Mouse (Mus musculus) liver, embryonic 11.5 days (tissue): ENCODE measurements around the gene Atp6ap1. TPM values are rescaled to one million over a fixed set of nuclear protein-coding genes. Genes with fewer than 3 reads are reported as not detected.

Source experiments
- ATAC-seq: fragments of 200-750 bp; cut with Nextera tagmentation; replicated peaks from 2 replicates; pipeline ENCODE4 v1.8.0; 2017; ENCODE audit warnings: moderate number of reproducible peaks, mild to moderate bottlenecking, moderate TSS enrichment, moderate library complexity; ENCODE audit not compliant: low FRiP score
- DNase-seq: peaks from one replicate; pipeline ENCODE4 v3.0.0-alpha.2; 2017; ENCODE audit warnings: low spot score
- H3K27ac ChIP-seq: fragments of 300-500 bp; sonication (generic); 2 replicates; pipeline ENCODE4 v1.5.1; 2014; ENCODE audit warnings: mild to moderate bottlenecking, low read depth, low read length, control low read depth
- H3K27me3 ChIP-seq: fragments of 300-500 bp; sonication (generic); replicated peaks from 2 replicates; pipeline ENCODE4 v1.6.1; 2014; ENCODE audit warnings: low read length, mixed read lengths; ENCODE audit not compliant: control insufficient read depth, insufficient read depth
- H3K36me3 ChIP-seq: fragments of 300-500 bp; sonication (generic); 2 replicates; pipeline ENCODE4 v1.6.1; 2014; ENCODE audit warnings: mild to moderate bottlenecking, low read length, moderate library complexity, mixed read lengths; ENCODE audit not compliant: control insufficient read depth, insufficient read depth
- H3K4me1 ChIP-seq: fragments of 300-500 bp; sonication (generic); replicated peaks from 2 replicates; pipeline ENCODE4 v1.6.1; 2014; ENCODE audit warnings: low read length, mixed read lengths; ENCODE audit not compliant: control insufficient read depth, insufficient read depth
- H3K4me2 ChIP-seq: fragments of 300-500 bp; sonication (generic); 2 replicates; pipeline ENCODE4 v1.6.1; 2014; ENCODE audit warnings: mild to moderate bottlenecking, control low read depth, moderate library complexity
- H3K4me3 ChIP-seq: fragments of 300-500 bp; sonication (generic); 2 replicates; pipeline ENCODE4 v1.5.1; 2014; ENCODE audit warnings: low read depth, low read length, control low read depth
- H3K9ac ChIP-seq: fragments of 300-500 bp; sonication (generic); 2 replicates; pipeline ENCODE4 v1.6.1; 2014; ENCODE audit warnings: low read depth, low read length, control low read depth
- H3K9me3 ChIP-seq: fragments of 300-500 bp; sonication (generic); 2 replicates; pipeline ENCODE4 v1.6.1; 2016; ENCODE audit warnings: low read length, inconsistent platforms, mixed read lengths; ENCODE audit not compliant: control insufficient read depth
- WGBS: fragments of 180-500 bp; shearing (Covaris S2); extraction: QIAGEN DNeasy Blood & Tissue Kit; methylation state at CpG from one replicate; pipeline ENCODE4 v1.1.7; 2014; 5-methylcytosine and 5-hydroxymethylcytosine counted together
- microRNA-seq: library from miRNA; unstranded; fragments of <30 nt; microRNA quantifications from one replicate; pipeline ENCODE4, GENCODE M21; 2017; ENCODE audit warnings: borderline number of aligned reads
- polyA plus RNA-seq: library from polyadenylated mRNA; unstranded; fragments of >200 nt; fragmentation: Nextera tagmentation; extraction: Ambion mirVana; gene quantifications from 2 replicates; pipeline ENCODE4 v1.2.1, GENCODE M21; 2014

Atp6ap1 gene
- polyA plus RNA-seq, 1 experiment from 2014 or later = 90.5 TPM

GRCm38 (mm10) chrX:74330166-74330930 lies 33.5 kb downstream of the Atp6ap1 start:
- no peaks in the 10 kb centered on the region for H3K9me3 ChIP-seq
- H3K36me3 ChIP-seq = no peaks in the 10 kb centered on the region
- no peak for DNase-seq
- H3K4me2 ChIP-seq = peak overlapping the region; percentile 70
- WGBS = 49% methylated on average over 2 of the region's 2 CpGs
- no peak overlapping the region for H3K27ac ChIP-seq
- H3K4me3 ChIP-seq = no peak overlapping the region
- H3K4me1 ChIP-seq = peaks cover 3% of the 10 kb centered on the region
- no peak overlapping the region for H3K9ac ChIP-seq
- H3K27me3 ChIP-seq = no peaks in the 10 kb centered on the region
- ATAC-seq = no peak

- Histone ChIP-seq H3K9me3 (no peaks in the 10 kb centered on the region), H3K9ac (peak overlapping the region; percentile 76), H3K27me3 (no peaks in the 10 kb centered on the region), H3K27ac (no peak overlapping the region; the same call in 1 of the 2 replicates), H3K4me1 (no peaks in the 10 kb centered on the region), H3K4me3 (peak overlapping the region; percentile 55), H3K36me3 (no peaks in the 10 kb centered on the region), H3K4me2 (peak overlapping the region; percentile 72)
- DNase-seq (no peak), ATAC-seq (peak; percentile 43)
- 25% methylated on average over 13 of the region's 13 CpGs for WGBS
These were observed 56.0 kb downstream of the Atp6ap1 start for GRCm38 (mm10) chrX:74352645-74353466.

DNA sequence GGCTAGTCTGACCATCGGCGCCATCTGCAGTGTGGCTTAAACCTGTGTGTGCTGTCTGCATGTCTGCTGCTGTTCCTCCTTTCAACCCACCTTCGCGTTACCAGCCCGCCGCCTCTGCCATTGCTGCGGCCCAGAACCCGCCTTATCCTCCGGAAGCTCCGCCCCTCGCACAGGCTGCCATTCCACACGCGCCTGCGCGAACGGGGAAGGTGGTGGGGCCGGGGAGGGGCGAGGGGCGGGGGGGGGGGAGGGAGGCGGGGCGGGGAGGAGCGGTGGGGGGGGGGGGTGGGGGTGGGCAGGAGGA lies 56.5 kb downstream of the Atp6ap1 start, which contains the start of gene Lage3:
Gene Lage3 (minus strand): TSS at position 152 of the 304 bp plus-strand sequence.
- 29% methylated on average over 12 of the region's 22 CpGs for WGBS
- Histone ChIP-seq H3K9ac (peak within 1 kb of the TSS; percentile 76), H3K27ac (no peak within 1 kb of the TSS; the same call in 1 of the 2 replicates), H3K4me2 (peak within 1 kb of the TSS; percentile 72), H3K4me3 (peak within 1 kb of the TSS; percentile 55), H3K9me3 (no peaks in the 10 kb centered on the region), H3K36me3 (no peaks in the 10 kb centered on the region), H3K4me1 (no peaks in the 10 kb centered on the region), H3K27me3 (no peaks in the 10 kb centered on the region)
- DNase-seq (peak; percentile 52), ATAC-seq (peak; percentile 75)

Small RNAs within 50 kb of the gene (microRNA-seq; reads per million reads assigned to microRNA genes)
- gene Mir7091 = 3.2 reads per million
- gene Mir7092 = 1.4 reads per million

Other genes starting within 250 kb of the Atp6ap1 start
- not detected in 2 replicates for gene Opn1mw, start 169.6 kb upstream of the Atp6ap1 start, polyA plus RNA-seq
- gene Mecp2, start 161.7 kb upstream of the Atp6ap1 start, polyA plus RNA-seq = 10.5 and 11.8 TPM in 2 replicates
- gene Tex28, start 129.3 kb upstream of the Atp6ap1 start, polyA plus RNA-seq = not detected in 2 replicates
- not detected in 2 replicates for gene Tktl1, start 119.8 kb upstream of the Atp6ap1 start, polyA plus RNA-seq
- 172 and 175 TPM in 2 replicates for gene Flna, start 47.3 kb upstream of the Atp6ap1 start, polyA plus RNA-seq
- 20.7 and 23.2 TPM in 2 replicates for gene Emd, start 42.4 kb upstream of the Atp6ap1 start, polyA plus RNA-seq
- 887 and 939 TPM in 2 replicates for gene Rpl10, start 26.3 kb upstream of the Atp6ap1 start, polyA plus RNA-seq
- 48.5 and 49.8 TPM in 2 replicates for gene Taz, start 15.2 kb upstream of the Atp6ap1 start, polyA plus RNA-seq
- gene Dnase1l1, start 14.8 kb upstream of the Atp6ap1 start, polyA plus RNA-seq = 12.1 and 15.3 TPM in 2 replicates
- gene Gdi1, start 7.9 kb downstream of the Atp6ap1 start, polyA plus RNA-seq = 112 and 122 TPM in 2 replicates
- 55.0 and 55.1 TPM in 2 replicates for gene Fam50a, start 15.9 kb downstream of the Atp6ap1 start, polyA plus RNA-seq
- gene Plxna3, start 32.0 kb downstream of the Atp6ap1 start, polyA plus RNA-seq = 3.6 and 5.8 TPM in 2 replicates
- gene Lage3, start 56.5 kb downstream of the Atp6ap1 start, polyA plus RNA-seq = 94.4 and 102 TPM in 2 replicates
- 72.0 and 75.4 TPM in 2 replicates for gene Ubl4a, start 76.1 kb downstream of the Atp6ap1 start, polyA plus RNA-seq
- gene Slc10a3, start 76.3 kb downstream of the Atp6ap1 start, polyA plus RNA-seq = 11.9 and 13.0 TPM in 2 replicates
- gene Fam3a, start 96.2 kb downstream of the Atp6ap1 start, polyA plus RNA-seq = 16.8 and 18.5 TPM in 2 replicates
- gene Ikbkg, start 96.2 kb downstream of the Atp6ap1 start, polyA plus RNA-seq = 19.2 and 23.0 TPM in 2 replicates
- gene G6pdx, start 132.1 kb downstream of the Atp6ap1 start, polyA plus RNA-seq = 65.0 and 76.6 TPM in 2 replicates
- gene Gm6880, start 184.3 kb downstream of the Atp6ap1 start, polyA plus RNA-seq = not detected in 2 replicates